Mouse (Mus musculus) liver, embryonic 16.5 days (tissue): ENCODE measurements around the gene Wdr63. TPM values are rescaled to one million over a fixed set of nuclear protein-coding genes. Genes with fewer than 3 reads are reported as not detected.

ENCODE experiments used
- ATAC-seq: fragments of 200-750 bp; cut with Nextera tagmentation; 2 replicates; pipeline ENCODE4 v1.8.0; 2017; ENCODE audit warnings: low read depth, mild to moderate bottlenecking, moderate number of reproducible peaks, moderate library complexity
- H3K27ac ChIP-seq: fragments of 300-500 bp; sonication (generic); 2 replicates; pipeline ENCODE4 v1.5.1; 2014; ENCODE audit warnings: mild to moderate bottlenecking, low read length
- H3K27me3 ChIP-seq: fragments of 300-500 bp; sonication (generic); 2 replicates; pipeline ENCODE4 v1.6.1; 2014; ENCODE audit warnings: low read depth, low read length, mixed read lengths; ENCODE audit not compliant: control insufficient read depth, insufficient read depth
- H3K36me3 ChIP-seq: fragments of 300-500 bp; sonication (generic); 2 replicates; pipeline ENCODE4 v1.6.1; 2014; ENCODE audit warnings: mild to moderate bottlenecking; ENCODE audit not compliant: control insufficient read depth, insufficient read depth
- H3K4me1 ChIP-seq: fragments of 300-500 bp; sonication (generic); 2 replicates; pipeline ENCODE4 v1.6.1; 2014; ENCODE audit warnings: low read depth, low read length, mixed read lengths; ENCODE audit not compliant: control insufficient read depth
- H3K4me2 ChIP-seq: fragments of 300-500 bp; sonication (generic); 2 replicates; pipeline ENCODE4 v1.6.1; 2014; ENCODE audit warnings: low read depth, low read length, mixed read lengths
- H3K4me3 ChIP-seq: fragments of 300-500 bp; sonication (generic); 2 replicates; pipeline ENCODE4 v1.5.1; 2014; ENCODE audit warnings: low read depth, mild to moderate bottlenecking, low read length
- H3K9ac ChIP-seq: fragments of 300-500 bp; sonication (generic); 2 replicates; pipeline ENCODE4 v1.6.1; 2014; ENCODE audit warnings: low read depth, low read length
- H3K9me3 ChIP-seq: fragments of 300-500 bp; sonication (generic); replicated peaks from 2 replicates; pipeline ENCODE4 v1.6.1; 2016; ENCODE audit warnings: low read length; ENCODE audit not compliant: control insufficient read depth
- WGBS: fragments of 180-500 bp; shearing (Covaris S2); extraction: QIAGEN DNeasy Blood & Tissue Kit; methylation state at CpG from one replicate; pipeline ENCODE4 v1.1.7; 2014; ENCODE audit not compliant: insufficient replicate concordance; 5-methylcytosine and 5-hydroxymethylcytosine counted together
- polyA plus RNA-seq: library from polyadenylated mRNA; unstranded; fragments of >200 nt; fragmentation: Nextera tagmentation; extraction: Ambion mirVana; gene quantifications from 2 replicates; pipeline ENCODE4 v1.2.1, GENCODE M21; 2015

Gene Wdr63
- polyA plus RNA-seq, 1 experiment from 2014 or later = not detected

- Histone ChIP-seq H3K4me1 (no peaks in the 10 kb centered on the region), H3K4me3 (no peak overlapping the region), H3K27me3 (no peaks in the 10 kb centered on the region), H3K9me3 (no peaks in the 10 kb centered on the region), H3K36me3 (no peaks in the 10 kb centered on the region), H3K27ac (peak overlapping the region; percentile 29; the same call in 1 of the 2 replicates), H3K4me2 (no peak overlapping the region), H3K9ac (no peak overlapping the region)
- ATAC-seq = peak; percentile 71
- 57% methylated on average over 13 of the region's 13 CpGs for WGBS
These were observed 16.8 kb downstream of the Wdr63 start for GRCm38 (mm10) chr3:146090988-146091657.

- no peak overlapping the region for H3K4me3 ChIP-seq
- no peaks in the 10 kb centered on the region for H3K9me3 ChIP-seq
- no peak overlapping the region for H3K4me2 ChIP-seq
- no peaks in the 10 kb centered on the region for H3K27me3 ChIP-seq
- H3K27ac ChIP-seq = no peak overlapping the region
- WGBS = 78% methylated on average over 12 of the region's 12 CpGs
- no peaks in the 10 kb centered on the region for H3K36me3 ChIP-seq
- no peaks in the 10 kb centered on the region for H3K4me1 ChIP-seq
- ATAC-seq = no peak
- no peak overlapping the region for H3K9ac ChIP-seq
These were observed 27.7 kb downstream of the Wdr63 start for GRCm38 (mm10) chr3:146080241-146080640.

GRCm38 (mm10) chr3:146072780-146073179 is 35.1 kb downstream of the Wdr63 start:
- H3K9me3 ChIP-seq = no peaks in the 10 kb centered on the region
- no peak overlapping the region for H3K4me3 ChIP-seq
- H3K36me3 ChIP-seq = no peaks in the 10 kb centered on the region
- no peak overlapping the region for H3K27ac ChIP-seq
- ATAC-seq = no peak
- no peaks in the 10 kb centered on the region for H3K27me3 ChIP-seq
- H3K4me2 ChIP-seq = no peak overlapping the region
- H3K9ac ChIP-seq = no peak overlapping the region
- WGBS = 60% methylated on average over 7 of the region's 7 CpGs
- no peaks in the 10 kb centered on the region for H3K4me1 ChIP-seq

- Histone ChIP-seq H3K27ac (no peak overlapping the region), H3K27me3 (no peaks in the 10 kb centered on the region), H3K4me1 (no peaks in the 10 kb centered on the region), H3K9ac (no peak overlapping the region), H3K4me3 (no peak overlapping the region), H3K9me3 (no peaks in the 10 kb centered on the region), H3K4me2 (no peak overlapping the region), H3K36me3 (no peaks in the 10 kb centered on the region)
- no peak for ATAC-seq
- 66% methylated on average over 4 of the region's 4 CpGs for WGBS
These were observed 38.7 kb downstream of the Wdr63 start for GRCm38 (mm10) chr3:146069276-146069675.

GRCm38 (mm10) chr3:146063146-146063545 is 44.8 kb downstream of the Wdr63 start:
- Histone ChIP-seq H3K27ac (no peak overlapping the region), H3K4me3 (no peak overlapping the region), H3K36me3 (no peaks in the 10 kb centered on the region), H3K9me3 (no peaks in the 10 kb centered on the region), H3K4me2 (no peak overlapping the region), H3K9ac (no peak overlapping the region), H3K27me3 (no peaks in the 10 kb centered on the region), H3K4me1 (no peaks in the 10 kb centered on the region)
- 68% methylated on average over 11 of the region's 11 CpGs for WGBS
- ATAC-seq = no peak

- WGBS = 69% methylated on average over 15 of the region's 15 CpGs
- Histone ChIP-seq H3K9me3 (no peaks in the 10 kb centered on the region), H3K36me3 (no peaks in the 10 kb centered on the region), H3K27ac (no peak overlapping the region), H3K27me3 (no peaks in the 10 kb centered on the region), H3K4me1 (no peaks in the 10 kb centered on the region), H3K4me3 (no peak overlapping the region), H3K4me2 (no peak overlapping the region), H3K9ac (no peak overlapping the region)
- no peak for ATAC-seq
These were observed 48.5 kb downstream of the Wdr63 start for GRCm38 (mm10) chr3:146059356-146059926.

- Histone ChIP-seq H3K4me3 (no peak overlapping the region), H3K27ac (no peak overlapping the region), H3K9me3 (no peaks in the 10 kb centered on the region), H3K27me3 (no peaks in the 10 kb centered on the region), H3K36me3 (no peaks in the 10 kb centered on the region), H3K4me1 (no peaks in the 10 kb centered on the region), H3K4me2 (no peak overlapping the region), H3K9ac (no peak overlapping the region)
- no peak for ATAC-seq
- 15% methylated on average over 4 of the region's 4 CpGs for WGBS
These were observed 49.7 kb downstream of the Wdr63 start for GRCm38 (mm10) chr3:146058263-146058662.

GRCm38 (mm10) chr3:146057131-146057530 is 50.8 kb downstream of the Wdr63 start:
- H3K4me1 ChIP-seq = no peaks in the 10 kb centered on the region
- H3K9ac ChIP-seq = no peak overlapping the region
- ATAC-seq = no peak
- H3K27me3 ChIP-seq = no peaks in the 10 kb centered on the region
- no peak overlapping the region for H3K4me2 ChIP-seq
- H3K9me3 ChIP-seq = no peaks in the 10 kb centered on the region
- H3K27ac ChIP-seq = no peak overlapping the region
- WGBS = 58% methylated on average over 7 of the region's 7 CpGs
- no peak overlapping the region for H3K4me3 ChIP-seq
- no peaks in the 10 kb centered on the region for H3K36me3 ChIP-seq

GRCm38 (mm10) chr3:146053873-146054272 is 54.1 kb downstream of the Wdr63 start:
- WGBS = 47% methylated on average over 2 of the region's 2 CpGs
- H3K4me3 ChIP-seq = no peak overlapping the region
- no peak overlapping the region for H3K4me2 ChIP-seq
- H3K27me3 ChIP-seq = no peaks in the 10 kb centered on the region
- H3K9ac ChIP-seq = no peak overlapping the region
- no peak for ATAC-seq
- no peaks in the 10 kb centered on the region for H3K4me1 ChIP-seq
- H3K27ac ChIP-seq = no peak overlapping the region
- no peaks in the 10 kb centered on the region for H3K36me3 ChIP-seq
- no peaks in the 10 kb centered on the region for H3K9me3 ChIP-seq
